Mouse (Mus musculus): ENCODE measurements around the gene Aldh18a1. TPM values are rescaled to one million over a fixed set of nuclear protein-coding genes. Genes with fewer than 3 reads are reported as not detected.

Aldh18a1 gene
- polyA plus RNA-seq, 1 experiment from 2014 or later: 100 TPM

- Histone ChIP-seq H3K27me3 (0 out of 2 replicates have a peak, but pooled peaks cover 3% of the 10 kb centered on the region), H3K36me3 (peaks cover 46% of the 10 kb centered on the region), H3K9ac (replicated peaks) (no peak overlapping the region), H3K4me1 (no peaks in the 10 kb centered on the region; the same call in 1 of the 2 replicates), H3K4me3 (no peak overlapping the region), H3K9me3 (no peaks in the 10 kb centered on the region), H3K4me2 (replicated peaks) (no peak overlapping the region), H3K27ac (replicated peaks) (no peak overlapping the region)
- 32% methylated on average over 6 of the region's 6 CpGs for WGBS
- no peak for ATAC-seq (ENCODE audit: low FRiP score, low read depth)
Measured at GRCm38 (mm10) chr19:40549516-40550135, 38.6 kb downstream of the Aldh18a1 start.

- Histone ChIP-seq H3K9me3 (no peaks in the 10 kb centered on the region), H3K4me2 (replicated peaks) (no peak overlapping the region), H3K27ac (replicated peaks) (no peak overlapping the region), H3K27me3 (0 out of 2 replicates have a peak, but pooled peaks cover 3% of the 10 kb centered on the region), H3K4me1 (no peaks in the 10 kb centered on the region; the same call in 1 of the 2 replicates), H3K36me3 (peaks cover 40% of the 10 kb centered on the region), H3K9ac (replicated peaks) (no peak overlapping the region), H3K4me3 (no peak overlapping the region)
- ATAC-seq (ENCODE audit: low FRiP score, low read depth): no peak
- 28% methylated on average over 5 of the region's 5 CpGs for WGBS
Measured at GRCm38 (mm10) chr19:40548796-40549515, 39.3 kb downstream of the Aldh18a1 start.

GRCm38 (mm10) chr19:40548386-40548785, 39.9 kb downstream of the Aldh18a1 start:
- Histone ChIP-seq H3K36me3 (peaks cover 34% of the 10 kb centered on the region), H3K9ac (replicated peaks) (no peak overlapping the region), H3K4me3 (no peak overlapping the region), H3K9me3 (no peaks in the 10 kb centered on the region), H3K27ac (replicated peaks) (no peak overlapping the region), H3K4me2 (replicated peaks) (no peak overlapping the region), H3K27me3 (0 out of 2 replicates have a peak, but pooled peaks cover 3% of the 10 kb centered on the region), H3K4me1 (no peaks in the 10 kb centered on the region; the same call in 1 of the 2 replicates)
- ATAC-seq (ENCODE audit: low FRiP score, low read depth): no peak
- 72% methylated on average over 6 of the region's 6 CpGs for WGBS

DNA sequence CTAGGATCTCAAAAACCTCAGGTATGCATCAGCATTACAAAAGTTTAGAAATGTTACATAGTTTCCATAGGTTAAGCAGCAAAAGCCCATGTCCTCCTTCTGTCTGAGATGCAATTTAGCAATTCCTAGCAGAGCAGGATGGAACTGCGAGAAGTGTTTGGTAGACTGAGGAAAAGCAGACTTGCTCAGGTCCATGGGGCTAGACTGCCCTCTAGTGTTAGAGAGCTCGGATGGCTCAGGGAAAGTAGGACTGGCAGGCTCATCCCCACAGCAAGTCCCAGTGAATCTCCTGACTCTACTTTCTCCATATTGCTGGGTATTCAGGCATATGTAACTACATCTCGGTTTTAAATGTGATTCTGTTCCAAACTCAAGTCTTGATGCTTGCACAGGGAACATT, 43.4 kb downstream of the Aldh18a1 start:
- ATAC-seq (ENCODE audit: low FRiP score, low read depth): peak; percentile 78
- WGBS: 7% methylated on average over 3 of the region's 3 CpGs
- 0 out of 2 replicates have a peak, but pooled peaks cover 3% of the 10 kb centered on the region for H3K27me3 ChIP-seq
- no peaks in the 10 kb centered on the region for H3K9me3 ChIP-seq
- H3K4me2 ChIP-seq (replicated peaks): no peak overlapping the region
- H3K4me3 ChIP-seq: no peak overlapping the region
- no peaks in the 10 kb centered on the region for H3K36me3 ChIP-seq
- H3K27ac ChIP-seq (replicated peaks): no peak overlapping the region
- no peaks in the 10 kb centered on the region; the same call in 1 of the 2 replicates for H3K4me1 ChIP-seq
- no peak overlapping the region for H3K9ac ChIP-seq (replicated peaks)

- WGBS: 91% methylated on average over 7 of the region's 7 CpGs
- H3K27me3 ChIP-seq: 0 out of 2 replicates have a peak, but pooled peaks cover 3% of the 10 kb centered on the region
- H3K4me2 ChIP-seq (replicated peaks): no peak overlapping the region
- H3K9me3 ChIP-seq: no peaks in the 10 kb centered on the region
- no peak overlapping the region for H3K27ac ChIP-seq (replicated peaks)
- H3K4me1 ChIP-seq: no peaks in the 10 kb centered on the region
- ATAC-seq (ENCODE audit: low FRiP score, low read depth): no peak
- no peak overlapping the region for H3K9ac ChIP-seq (replicated peaks)
- no peak overlapping the region for H3K4me3 ChIP-seq
- H3K36me3 ChIP-seq: no peaks in the 10 kb centered on the region
Measured at GRCm38 (mm10) chr19:40542776-40543175, 45.5 kb downstream of the Aldh18a1 start.

DNA sequence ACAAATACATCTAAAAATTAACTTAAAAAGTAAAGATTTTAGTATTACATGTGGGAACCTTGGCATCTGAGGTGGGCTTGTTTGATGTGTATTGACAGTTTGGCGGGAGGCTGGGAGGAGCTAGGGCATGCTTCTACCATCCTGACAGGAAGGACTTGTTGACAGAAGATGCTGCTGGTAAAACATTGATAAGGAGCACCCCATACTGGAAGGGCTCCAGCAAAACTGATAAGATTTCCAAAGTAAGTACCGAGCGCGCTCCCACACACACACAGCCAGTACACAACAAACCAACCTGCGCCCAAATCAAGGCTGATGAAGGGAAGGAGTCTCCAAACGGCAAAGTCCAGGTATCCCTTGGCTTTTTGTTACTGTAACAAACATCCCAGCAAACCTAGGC, 51.7 kb downstream of the Aldh18a1 start:
- Histone ChIP-seq H3K4me1 (no peaks in the 10 kb centered on the region), H3K36me3 (no peaks in the 10 kb centered on the region), H3K9me3 (no peaks in the 10 kb centered on the region), H3K4me3 (no peak overlapping the region), H3K27ac (replicated peaks) (no peak overlapping the region), H3K27me3 (no peaks in the 10 kb centered on the region), H3K4me2 (replicated peaks) (no peak overlapping the region), H3K9ac (replicated peaks) (no peak overlapping the region)
- 93% methylated on average over 6 of the region's 6 CpGs for WGBS
- ATAC-seq (ENCODE audit: low FRiP score, low read depth): no peak

- no peak overlapping the region for H3K4me2 ChIP-seq (replicated peaks)
- no peaks in the 10 kb centered on the region for H3K9me3 ChIP-seq
- no peak overlapping the region for H3K27ac ChIP-seq (replicated peaks)
- WGBS: 90% methylated on average over 5 of the region's 5 CpGs
- H3K4me3 ChIP-seq: no peak overlapping the region
- H3K9ac ChIP-seq (replicated peaks): no peak overlapping the region
- no peaks in the 10 kb centered on the region for H3K36me3 ChIP-seq
- ATAC-seq (ENCODE audit: low FRiP score, low read depth): no peak
- no peaks in the 10 kb centered on the region for H3K4me1 ChIP-seq
- H3K27me3 ChIP-seq: no peaks in the 10 kb centered on the region
Measured at GRCm38 (mm10) chr19:40532525-40532924, 55.7 kb downstream of the Aldh18a1 start.

- H3K27me3 ChIP-seq: no peaks in the 10 kb centered on the region
- WGBS: 83% methylated on average over 2 of the region's 2 CpGs
- H3K4me1 ChIP-seq: no peaks in the 10 kb centered on the region
- H3K27ac ChIP-seq (replicated peaks): no peak overlapping the region
- no peak overlapping the region for H3K4me3 ChIP-seq
- H3K9ac ChIP-seq (replicated peaks): no peak overlapping the region
- no peaks in the 10 kb centered on the region for H3K9me3 ChIP-seq
- no peak overlapping the region for H3K4me2 ChIP-seq (replicated peaks)
- H3K36me3 ChIP-seq: no peaks in the 10 kb centered on the region
- ATAC-seq (ENCODE audit: low FRiP score, low read depth): no peak
Measured at GRCm38 (mm10) chr19:40530323-40530722, 57.9 kb downstream of the Aldh18a1 start.

- ATAC-seq (ENCODE audit: low FRiP score, low read depth): no peak
- Histone ChIP-seq H3K27ac (replicated peaks) (no peak overlapping the region), H3K4me3 (no peak overlapping the region), H3K4me2 (replicated peaks) (no peak overlapping the region), H3K9me3 (no peaks in the 10 kb centered on the region), H3K4me1 (no peaks in the 10 kb centered on the region), H3K9ac (replicated peaks) (no peak overlapping the region), H3K36me3 (no peaks in the 10 kb centered on the region), H3K27me3 (no peaks in the 10 kb centered on the region)
Measured at GRCm38 (mm10) chr19:40528254-40528653, 60.0 kb downstream of the Aldh18a1 start.

DNA sequence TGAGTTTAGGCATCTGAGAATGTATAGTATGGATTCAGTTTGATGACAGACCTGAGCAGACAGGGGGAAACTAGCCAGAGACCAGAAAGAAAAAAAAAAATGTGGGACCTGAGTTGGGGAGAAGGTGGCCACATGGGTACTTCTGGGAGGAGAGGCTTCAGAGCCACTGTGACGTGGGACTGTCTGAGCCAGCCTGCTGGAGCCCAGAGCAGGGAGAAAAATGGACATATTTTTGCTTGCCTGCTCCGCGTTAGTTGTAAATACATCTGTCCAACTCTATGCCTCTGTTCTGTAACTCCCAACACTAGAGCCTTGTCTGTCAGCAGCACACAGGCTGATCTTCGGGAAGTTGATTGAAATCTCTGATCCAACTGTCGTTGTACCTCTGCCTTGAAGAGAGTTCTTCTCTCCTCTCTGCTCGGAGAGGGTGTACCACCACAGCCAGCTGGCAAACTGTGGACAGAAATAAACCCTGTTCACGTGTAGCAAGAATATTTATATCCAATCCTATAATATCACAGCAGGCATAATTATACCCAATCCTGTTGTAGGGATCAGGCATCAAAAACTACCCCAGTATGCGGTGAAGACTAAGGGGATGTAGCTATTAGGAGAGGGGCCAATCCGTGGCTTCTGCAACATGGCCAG, 61.8 kb downstream of the Aldh18a1 start:
- Histone ChIP-seq H3K4me1 (no peaks in the 10 kb centered on the region), H3K36me3 (no peaks in the 10 kb centered on the region), H3K9ac (replicated peaks) (no peak overlapping the region), H3K27me3 (no peaks in the 10 kb centered on the region), H3K4me2 (replicated peaks) (no peak overlapping the region), H3K27ac (replicated peaks) (no peak overlapping the region), H3K4me3 (no peak overlapping the region), H3K9me3 (no peaks in the 10 kb centered on the region)
- ATAC-seq (ENCODE audit: low FRiP score, low read depth): no peak
- 83% methylated on average over 9 of the region's 9 CpGs for WGBS

DNA sequence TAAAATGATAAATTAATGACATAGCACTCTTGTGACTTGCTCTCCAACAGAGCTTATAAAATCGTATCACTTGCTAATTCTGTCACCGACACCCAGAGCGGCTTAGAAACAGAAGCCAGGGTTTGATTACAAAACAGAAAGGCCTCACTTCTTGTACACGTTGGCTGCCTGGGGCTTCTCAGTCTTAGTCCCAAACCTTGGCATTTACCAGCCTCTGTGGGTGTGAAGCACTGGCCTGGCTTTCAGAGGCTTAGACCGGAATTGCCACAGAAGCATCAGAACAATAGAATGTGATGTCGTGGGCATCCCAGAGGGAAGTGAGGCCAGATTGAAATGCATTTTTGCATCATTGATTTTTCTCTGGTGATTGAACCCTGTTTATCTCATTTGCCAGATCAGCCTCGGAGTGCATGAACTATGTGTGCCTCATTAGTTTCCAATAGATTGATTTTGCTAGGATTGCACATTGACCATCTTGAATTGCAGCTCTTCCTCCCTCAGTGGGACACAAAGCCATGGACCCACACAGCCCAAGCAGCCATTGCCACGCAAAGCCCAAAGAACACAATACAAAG, 64.7 kb downstream of the Aldh18a1 start:
- Histone ChIP-seq H3K27me3 (no peaks in the 10 kb centered on the region), H3K4me2 (replicated peaks) (no peak overlapping the region), H3K27ac (replicated peaks) (no peak overlapping the region), H3K36me3 (no peaks in the 10 kb centered on the region), H3K9ac (replicated peaks) (no peak overlapping the region), H3K4me1 (no peaks in the 10 kb centered on the region), H3K9me3 (no peaks in the 10 kb centered on the region), H3K4me3 (no peak overlapping the region)
- 54% methylated on average over 8 of the region's 8 CpGs for WGBS
- no peak for ATAC-seq (ENCODE audit: low FRiP score, low read depth)

GRCm38 (mm10) chr19:40520403-40520802, 67.9 kb downstream of the Aldh18a1 start:
- no peaks in the 10 kb centered on the region for H3K9me3 ChIP-seq
- H3K4me2 ChIP-seq (replicated peaks): no peak overlapping the region
- no peaks in the 10 kb centered on the region for H3K36me3 ChIP-seq
- no peak for ATAC-seq (ENCODE audit: low FRiP score, low read depth)
- H3K4me3 ChIP-seq: no peak overlapping the region
- no peaks in the 10 kb centered on the region for H3K4me1 ChIP-seq
- H3K27me3 ChIP-seq: no peaks in the 10 kb centered on the region
- WGBS: 90% methylated on average over 5 of the region's 5 CpGs
- H3K27ac ChIP-seq (replicated peaks): no peak overlapping the region
- H3K9ac ChIP-seq (replicated peaks): no peak overlapping the region
